Mouse (Mus musculus) brain, embryonic 14.5 days (tissue): ENCODE data around the gene Cep19.

Source experiments
- CTCF ChIP-seq: fragments of 200-500 bp; IDR thresholded peaks from 2 replicates; pipeline ENCODE4 v1.5.1; 2012; ENCODE audit warnings: inconsistent platforms, mild to moderate bottlenecking, moderate library complexity, borderline replicate concordance; ENCODE audit not compliant: insufficient read depth, insufficient read length; ENCODE audit errors: extremely low read depth
- POLR2A ChIP-seq: fragments of 200-500 bp; IDR thresholded peaks from 2 replicates; pipeline ENCODE4 v1.6.1; 2012; ENCODE audit warnings: mild to moderate bottlenecking, inconsistent platforms, borderline replicate concordance; ENCODE audit not compliant: poor library complexity, insufficient read depth, insufficient read length, severe bottlenecking; ENCODE audit errors: extremely low read depth

DNA sequence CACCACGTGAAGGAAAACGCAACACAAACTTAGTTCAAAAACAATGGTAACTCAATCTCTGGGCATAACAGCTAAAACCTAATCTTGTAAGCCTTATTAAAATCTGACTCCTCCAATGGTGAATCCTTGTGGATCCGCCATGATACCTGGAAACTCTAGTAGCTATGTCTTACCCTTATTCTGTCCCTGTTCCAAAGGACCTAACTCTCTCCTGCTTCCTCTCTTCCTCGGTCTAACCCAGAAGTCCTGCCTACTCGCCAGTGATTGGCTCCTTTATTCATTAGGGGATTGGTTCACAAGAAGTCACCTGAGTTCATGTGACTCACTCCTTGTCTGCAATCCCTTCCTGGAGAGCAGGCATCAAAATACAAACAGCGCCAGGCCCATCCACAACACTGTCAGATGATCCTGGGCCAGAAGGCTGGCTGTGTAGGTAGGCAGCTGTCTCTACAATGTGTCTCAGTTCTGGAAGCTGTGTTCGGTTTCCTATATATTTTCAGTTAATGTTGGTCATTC lies 36.3 kb downstream of the Cep19 start:
- TF ChIP-seq CTCF (no peak), POLR2A (no peak)
